Mouse (Mus musculus): Measurements from ENCODE around the gene Nsun7. TPM values are rescaled to one million over a fixed set of nuclear protein-coding genes. Genes with fewer than 3 reads are reported as not detected.

Nsun7 gene
- polyA plus RNA-seq, 1 experiment from 2014 or later, result 0.17 TPM

DNA sequence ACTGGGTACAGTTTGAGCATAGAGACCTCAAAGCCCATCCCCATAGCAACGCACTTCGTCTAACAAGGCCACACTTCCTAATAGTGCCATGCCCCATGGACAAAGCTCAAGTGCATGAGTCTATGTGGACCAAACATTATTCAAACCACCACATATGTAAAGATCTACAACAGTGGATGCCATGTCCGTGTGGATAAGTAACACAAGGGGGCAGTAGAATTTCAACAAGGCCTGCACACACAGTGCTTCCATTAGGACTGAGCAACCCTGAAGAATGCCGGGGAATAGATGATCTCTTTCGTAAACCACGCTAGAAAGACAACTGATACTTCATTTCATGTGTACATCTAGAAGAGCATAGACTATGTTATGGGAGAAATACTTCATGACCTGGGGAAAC is 21.0 kb downstream of the Nsun7 start:
- no peak overlapping the region for H3K27ac ChIP-seq (ENCODE audit: poor library complexity, severe bottlenecking)
- H3K4me1 ChIP-seq (replicated peaks), result no peaks in the 10 kb centered on the region
- H3K9me3 ChIP-seq (replicated peaks), result no peaks in the 10 kb centered on the region
- no peak overlapping the region for H3K4me3 ChIP-seq
- no peak overlapping the region for H3K4me2 ChIP-seq
- ATAC-seq (ENCODE audit: insufficient number of reproducible peaks, low FRiP score), result no peak
- H3K36me3 ChIP-seq, result no peaks in the 10 kb centered on the region
- H3K9ac ChIP-seq, result no peak overlapping the region
- WGBS, result 69% methylated on average over 6 of the region's 6 CpGs
- no peaks in the 10 kb centered on the region for H3K27me3 ChIP-seq (replicated peaks)

DNA sequence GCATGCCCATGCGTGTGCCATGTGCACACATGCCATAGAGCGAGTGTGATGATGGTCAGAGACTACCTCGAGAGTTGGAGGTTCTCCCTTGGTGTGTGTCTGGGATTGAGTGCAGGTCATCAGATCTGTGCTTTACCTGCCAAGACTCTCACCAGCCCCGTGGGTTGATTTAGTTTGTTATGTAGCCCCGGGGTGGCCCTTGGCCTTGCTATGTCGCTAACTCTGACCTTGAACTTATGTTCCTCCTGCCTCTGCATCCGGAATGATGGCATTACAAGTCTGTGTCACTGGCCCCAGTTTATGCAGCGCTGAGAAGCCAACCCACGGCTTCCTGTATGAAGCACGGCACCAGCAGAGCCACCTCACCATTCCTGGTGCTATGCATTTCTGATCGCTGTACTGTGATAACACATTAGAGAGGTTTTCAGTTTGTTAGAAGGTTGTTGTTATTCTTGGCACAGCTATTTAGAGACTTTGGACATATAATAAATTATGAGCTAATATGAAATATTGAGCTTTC is 34.5 kb downstream of the Nsun7 start:
- Histone ChIP-seq H3K4me3 (no peak overlapping the region), H3K4me1 (replicated peaks) (no peaks in the 10 kb centered on the region), H3K27me3 (replicated peaks) (no peaks in the 10 kb centered on the region), H3K27ac (ENCODE audit: poor library complexity, severe bottlenecking) (no peak overlapping the region), H3K9ac (no peak overlapping the region), H3K4me2 (no peak overlapping the region), H3K36me3 (no peaks in the 10 kb centered on the region), H3K9me3 (replicated peaks) (no peaks in the 10 kb centered on the region)
- WGBS, result 80% methylated on average over 11 of the region's 11 CpGs
- no peak for ATAC-seq (ENCODE audit: insufficient number of reproducible peaks, low FRiP score)

DNA sequence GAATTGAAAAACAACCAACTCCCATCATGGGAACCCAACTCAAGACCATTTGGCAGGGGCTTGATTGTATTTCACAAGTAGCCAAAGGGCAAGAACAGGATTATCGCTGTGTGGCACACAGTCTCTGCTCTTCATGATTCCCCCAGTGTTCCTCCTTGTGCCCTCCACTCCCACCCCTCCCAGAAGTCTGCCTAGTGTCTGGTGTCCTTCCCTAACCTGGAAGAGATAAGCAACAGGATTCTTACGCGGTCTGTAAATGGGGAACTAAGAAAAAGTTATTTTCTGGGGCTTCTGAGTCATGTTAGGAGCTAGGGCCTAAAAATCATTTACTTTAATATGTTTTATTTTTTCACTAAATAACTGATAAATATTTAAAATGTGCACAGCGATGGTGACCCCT is 35.3 kb downstream of the Nsun7 start:
- no peak overlapping the region for H3K9ac ChIP-seq
- ATAC-seq (ENCODE audit: insufficient number of reproducible peaks, low FRiP score), result no peak
- H3K36me3 ChIP-seq, result no peaks in the 10 kb centered on the region
- no peaks in the 10 kb centered on the region for H3K27me3 ChIP-seq (replicated peaks)
- no peak overlapping the region for H3K4me3 ChIP-seq
- H3K27ac ChIP-seq (ENCODE audit: poor library complexity, severe bottlenecking), result no peak overlapping the region
- H3K4me2 ChIP-seq, result no peak overlapping the region
- H3K9me3 ChIP-seq (replicated peaks), result no peaks in the 10 kb centered on the region
- 82% methylated on average over 4 of the region's 4 CpGs for WGBS
- no peaks in the 10 kb centered on the region for H3K4me1 ChIP-seq (replicated peaks)

DNA sequence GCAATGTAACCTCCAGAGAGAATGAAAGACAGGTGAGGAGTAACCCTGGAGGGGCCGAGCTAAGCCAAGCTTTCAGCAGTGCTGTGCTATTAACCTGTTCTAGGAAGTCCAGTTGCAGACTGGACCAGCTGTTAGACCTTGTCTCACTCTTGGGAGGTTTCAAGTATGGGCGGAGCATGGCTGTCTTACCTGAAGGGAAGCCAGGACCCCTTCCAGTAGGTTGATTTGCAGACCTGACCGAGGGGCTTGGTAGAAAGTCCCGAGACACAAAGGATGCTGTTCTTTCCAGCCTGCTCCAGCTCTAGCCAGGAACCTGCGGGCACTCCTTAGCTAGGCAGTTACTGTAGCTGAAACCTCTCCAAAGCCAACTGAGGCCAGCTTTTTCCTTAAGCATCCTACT is 36.4 kb downstream of the Nsun7 start:
- no peak for ATAC-seq (ENCODE audit: insufficient number of reproducible peaks, low FRiP score)
- 95% methylated on average over 5 of the region's 5 CpGs for WGBS
- H3K9me3 ChIP-seq (replicated peaks), result no peaks in the 10 kb centered on the region
- no peak overlapping the region for H3K27ac ChIP-seq (ENCODE audit: poor library complexity, severe bottlenecking)
- H3K36me3 ChIP-seq, result no peaks in the 10 kb centered on the region
- H3K9ac ChIP-seq, result no peak overlapping the region
- H3K4me3 ChIP-seq, result no peak overlapping the region
- H3K4me2 ChIP-seq, result no peak overlapping the region
- no peaks in the 10 kb centered on the region for H3K27me3 ChIP-seq (replicated peaks)
- H3K4me1 ChIP-seq (replicated peaks), result 0 out of 2 replicates have a peak, but pooled peaks cover 3% of the 10 kb centered on the region

DNA sequence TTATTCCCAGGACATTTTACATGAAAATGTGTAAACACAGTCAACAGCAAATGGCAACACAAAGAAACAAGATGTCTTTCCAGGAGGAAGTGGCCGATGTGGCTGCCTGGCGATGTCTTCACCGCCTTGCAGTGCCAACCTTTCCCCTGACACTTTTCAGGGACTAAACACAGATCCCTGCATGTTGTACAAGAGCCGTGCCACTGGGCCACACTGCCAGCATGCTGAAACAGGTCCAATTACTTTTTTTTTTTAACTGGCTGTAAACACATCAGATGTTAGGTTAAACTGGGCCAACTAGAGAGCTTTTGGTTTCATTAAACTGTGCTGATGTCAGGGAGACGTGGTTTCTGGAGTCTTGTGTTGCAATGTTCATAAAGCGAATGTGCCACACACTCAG is 39.2 kb downstream of the Nsun7 start:
- no peak overlapping the region for H3K4me3 ChIP-seq
- 88% methylated on average over 6 of the region's 6 CpGs for WGBS
- H3K4me2 ChIP-seq, result no peak overlapping the region
- H3K9me3 ChIP-seq (replicated peaks), result no peaks in the 10 kb centered on the region
- H3K27ac ChIP-seq (ENCODE audit: poor library complexity, severe bottlenecking), result no peak overlapping the region
- 0 out of 2 replicates have a peak, but pooled peaks cover 3% of the 10 kb centered on the region for H3K4me1 ChIP-seq (replicated peaks)
- H3K27me3 ChIP-seq (replicated peaks), result no peaks in the 10 kb centered on the region
- no peak overlapping the region for H3K9ac ChIP-seq
- no peak for ATAC-seq (ENCODE audit: insufficient number of reproducible peaks, low FRiP score)
- peaks cover 10% of the 10 kb centered on the region for H3K36me3 ChIP-seq

DNA sequence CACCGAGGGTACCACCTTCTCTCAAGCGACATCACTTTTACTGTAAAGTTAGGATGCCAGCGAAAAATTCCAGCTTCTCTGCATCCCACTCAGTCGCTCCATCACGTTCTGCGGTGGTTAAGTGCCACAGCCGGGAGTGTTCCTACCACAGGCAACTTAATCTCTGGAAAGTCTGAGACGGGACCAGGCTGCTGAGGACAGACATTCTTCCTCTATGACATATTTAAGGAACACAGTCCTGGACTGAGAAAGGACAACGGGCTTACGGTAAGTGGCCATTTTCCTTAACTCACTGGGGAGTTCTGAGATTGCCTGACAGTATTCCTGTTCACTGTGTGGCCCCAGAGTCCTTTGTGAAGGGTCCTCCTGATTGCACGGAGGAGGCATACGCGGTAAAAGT is 40.9 kb downstream of the Nsun7 start:
- 61% methylated on average over 13 of the region's 13 CpGs for WGBS
- Histone ChIP-seq H3K4me3 (no peak overlapping the region), H3K9me3 (replicated peaks) (no peaks in the 10 kb centered on the region), H3K27ac (ENCODE audit: poor library complexity, severe bottlenecking) (no peak overlapping the region), H3K9ac (no peak overlapping the region), H3K27me3 (replicated peaks) (no peaks in the 10 kb centered on the region), H3K4me1 (replicated peaks) (0 out of 2 replicates have a peak, but pooled peaks cover 3% of the 10 kb centered on the region), H3K36me3 (peaks cover 21% of the 10 kb centered on the region), H3K4me2 (no peak overlapping the region)
- no peak; the same call in 1 of the 2 replicates for ATAC-seq (ENCODE audit: insufficient number of reproducible peaks, low FRiP score)

DNA sequence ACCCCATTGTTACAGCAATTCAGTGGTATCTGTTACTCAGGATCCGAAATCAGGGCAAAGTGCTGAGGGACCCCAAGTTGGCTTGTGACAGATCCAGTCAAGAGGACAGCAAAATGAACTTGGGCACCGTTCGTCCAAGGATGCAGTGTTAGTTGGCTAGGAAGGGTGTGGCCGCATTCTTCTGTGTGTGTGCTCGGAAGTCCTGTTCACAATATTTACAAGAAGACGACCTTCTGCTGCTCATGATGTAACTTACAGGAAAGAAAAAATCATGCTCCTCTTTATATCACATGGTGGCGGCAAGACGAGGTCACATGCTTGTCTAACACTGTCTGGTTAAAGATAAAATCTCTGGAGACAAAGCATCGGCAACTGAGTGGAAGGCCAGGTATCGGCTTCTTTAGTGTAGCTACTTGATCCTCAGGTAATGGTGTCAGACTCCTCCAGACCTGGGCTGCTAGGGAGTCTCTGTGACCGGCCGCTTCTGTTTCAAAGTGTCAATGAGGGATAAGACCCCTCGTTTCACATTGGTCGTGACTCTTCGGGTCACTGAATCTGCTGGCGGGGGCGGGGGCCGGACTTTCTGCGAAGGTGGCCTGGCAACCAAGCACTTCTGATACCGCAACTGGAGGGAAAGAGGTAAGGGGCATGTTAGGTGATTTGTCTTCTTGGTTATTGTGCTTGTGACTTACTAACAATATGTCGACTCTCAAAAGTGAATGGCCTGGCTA is 42.6 kb downstream of the Nsun7 start:
- H3K36me3 ChIP-seq, result peaks cover 26% of the 10 kb centered on the region
- ATAC-seq (ENCODE audit: insufficient number of reproducible peaks, low FRiP score), result no peak
- WGBS, result 88% methylated on average over 21 of the region's 21 CpGs
- no peak overlapping the region for H3K4me3 ChIP-seq
- no peak overlapping the region for H3K9ac ChIP-seq
- H3K27ac ChIP-seq (ENCODE audit: poor library complexity, severe bottlenecking), result no peak overlapping the region
- H3K4me2 ChIP-seq, result no peak overlapping the region
- no peaks in the 10 kb centered on the region for H3K27me3 ChIP-seq (replicated peaks)
- 0 out of 2 replicates have a peak, but pooled peaks cover 3% of the 10 kb centered on the region for H3K4me1 ChIP-seq (replicated peaks)
- no peaks in the 10 kb centered on the region for H3K9me3 ChIP-seq (replicated peaks)

DNA sequence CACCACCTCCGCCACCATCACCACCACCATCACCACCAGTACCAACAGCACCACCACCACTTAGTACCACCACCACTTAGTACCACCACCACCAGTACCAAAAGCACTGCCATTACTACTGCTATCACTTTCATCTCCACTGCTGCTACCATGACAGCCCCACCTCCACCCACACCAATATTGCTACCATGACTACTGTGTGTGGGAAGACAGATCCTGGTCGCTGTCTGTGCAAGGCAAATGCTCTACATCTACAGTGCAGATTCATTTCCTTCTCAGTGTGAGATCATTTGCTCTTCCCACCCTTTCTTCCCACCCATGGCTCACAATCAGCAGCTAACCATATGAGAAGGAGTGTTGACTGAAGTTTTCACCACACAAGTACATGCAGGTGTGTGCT is 43.2 kb downstream of the Nsun7 start:
- Histone ChIP-seq H3K9ac (no peak overlapping the region), H3K4me2 (no peak overlapping the region), H3K9me3 (replicated peaks) (no peaks in the 10 kb centered on the region), H3K4me1 (replicated peaks) (0 out of 2 replicates have a peak, but pooled peaks cover 3% of the 10 kb centered on the region), H3K36me3 (peaks cover 31% of the 10 kb centered on the region), H3K4me3 (no peak overlapping the region), H3K27ac (ENCODE audit: poor library complexity, severe bottlenecking) (no peak overlapping the region), H3K27me3 (replicated peaks) (no peaks in the 10 kb centered on the region)
- 89% methylated on average over 2 of the region's 2 CpGs for WGBS
- ATAC-seq (ENCODE audit: insufficient number of reproducible peaks, low FRiP score), result no peak

DNA sequence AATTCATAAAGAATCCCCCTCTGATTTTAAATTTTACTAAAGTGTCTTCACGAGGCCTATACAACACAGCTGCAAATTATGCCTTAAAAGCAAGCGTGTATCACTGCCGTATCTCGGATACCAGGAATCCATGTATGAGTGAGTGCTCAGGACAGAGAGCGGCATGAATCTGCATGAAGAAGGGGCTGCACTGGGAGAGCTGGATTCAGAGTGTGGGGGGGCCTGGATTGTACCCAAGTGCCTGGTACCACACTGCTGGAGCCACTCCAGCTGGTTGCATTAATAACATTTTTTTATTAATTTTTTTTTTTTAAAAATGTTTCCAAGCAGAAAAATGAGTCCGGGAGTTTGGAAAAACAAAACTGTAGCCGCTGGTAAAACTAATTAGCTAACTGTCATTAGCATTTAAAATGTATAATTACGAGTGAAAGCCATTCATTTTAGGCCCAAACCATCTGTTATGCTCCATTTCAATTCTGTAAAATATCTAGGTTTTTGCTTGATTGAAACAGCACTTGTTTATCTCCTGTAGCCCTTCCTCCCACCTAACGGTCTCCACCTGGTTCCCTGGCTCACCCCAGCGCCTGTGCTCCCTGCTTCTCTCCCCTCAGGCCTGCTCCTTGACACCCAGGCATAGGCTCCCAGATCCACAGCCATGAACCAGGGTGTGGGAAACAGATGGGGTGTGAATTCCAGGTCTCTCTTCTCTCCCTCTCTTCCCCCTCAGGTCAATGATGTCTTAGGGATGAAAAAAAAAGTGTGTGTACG is 44.8 kb downstream of the Nsun7 start:
- ATAC-seq (ENCODE audit: insufficient number of reproducible peaks, low FRiP score), result no peak
- H3K9ac ChIP-seq, result no peak overlapping the region
- 88% methylated on average over 11 of the region's 11 CpGs for WGBS
- no peaks in the 10 kb centered on the region for H3K9me3 ChIP-seq (replicated peaks)
- H3K4me2 ChIP-seq, result no peak overlapping the region
- no peaks in the 10 kb centered on the region for H3K27me3 ChIP-seq (replicated peaks)
- H3K4me1 ChIP-seq (replicated peaks), result 0 out of 2 replicates have a peak, but pooled peaks cover 3% of the 10 kb centered on the region
- no peak overlapping the region for H3K27ac ChIP-seq (ENCODE audit: poor library complexity, severe bottlenecking)
- no peak overlapping the region for H3K4me3 ChIP-seq
- peaks cover 46% of the 10 kb centered on the region for H3K36me3 ChIP-seq

DNA sequence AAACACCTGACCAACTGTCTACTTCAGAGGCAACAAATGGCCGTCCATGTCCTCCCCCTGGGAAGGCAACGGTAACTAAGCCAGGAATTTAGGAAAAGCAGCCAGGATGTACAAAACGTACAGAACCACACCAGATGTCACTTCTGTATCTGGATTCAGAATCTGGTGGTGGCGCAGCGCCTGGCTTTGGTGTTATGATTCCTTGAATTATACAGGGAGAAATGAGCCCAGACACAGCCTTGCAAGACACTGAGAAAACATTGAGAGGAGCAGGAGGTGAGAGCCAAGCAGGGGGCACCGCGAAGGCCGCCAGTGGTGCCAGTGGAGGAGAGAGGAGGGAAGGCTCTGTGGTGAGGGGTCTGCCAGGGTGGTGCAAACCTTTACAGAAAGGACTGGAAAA is 45.8 kb downstream of the Nsun7 start:
- 81% methylated on average over 8 of the region's 8 CpGs for WGBS
- peaks cover 51% of the 10 kb centered on the region for H3K36me3 ChIP-seq
- ATAC-seq (ENCODE audit: insufficient number of reproducible peaks, low FRiP score), result no peak

DNA sequence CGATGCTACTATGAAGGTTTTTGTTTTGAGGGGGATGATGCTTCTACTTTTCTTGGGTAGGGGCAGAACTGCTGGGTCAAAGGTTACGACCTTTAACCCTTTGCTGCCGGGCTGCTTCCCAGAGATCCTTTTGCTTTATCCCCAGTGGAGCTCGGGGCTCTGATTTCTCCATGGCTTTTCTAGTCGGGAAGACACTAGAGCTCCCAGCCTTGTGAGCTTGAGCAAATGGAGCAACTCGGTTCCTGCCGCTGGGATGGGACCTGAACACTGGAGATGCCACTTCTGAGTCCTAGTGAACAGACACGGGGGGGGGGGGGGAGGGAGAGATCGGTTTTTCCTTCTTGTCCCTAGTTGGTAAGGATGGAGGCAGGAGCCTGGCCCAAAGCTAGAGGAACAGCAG is 50.6 kb downstream of the Nsun7 start:
- ATAC-seq (ENCODE audit: insufficient number of reproducible peaks, low FRiP score), result no peak
- no peaks in the 10 kb centered on the region for H3K9me3 ChIP-seq (replicated peaks)
- H3K36me3 ChIP-seq, result peaks cover 44% of the 10 kb centered on the region
- no peak overlapping the region for H3K27ac ChIP-seq (ENCODE audit: poor library complexity, severe bottlenecking)
- H3K4me1 ChIP-seq (replicated peaks), result no peaks in the 10 kb centered on the region
- no peaks in the 10 kb centered on the region for H3K27me3 ChIP-seq (replicated peaks)
- no peak overlapping the region for H3K4me2 ChIP-seq
- H3K4me3 ChIP-seq, result no peak overlapping the region
- no peak overlapping the region for H3K9ac ChIP-seq
- 77% methylated on average over 8 of the region's 9 CpGs for WGBS

More for the DNA sequence above, 45.8 kb downstream of the Nsun7 start:
- no peaks in the 10 kb centered on the region for H3K9me3 ChIP-seq (replicated peaks)
- no peaks in the 10 kb centered on the region for H3K27me3 ChIP-seq (replicated peaks)
- H3K4me2 ChIP-seq, result no peak overlapping the region
- H3K27ac ChIP-seq (ENCODE audit: poor library complexity, severe bottlenecking), result no peak overlapping the region
- H3K9ac ChIP-seq, result no peak overlapping the region
- H3K4me1 ChIP-seq (replicated peaks), result 0 out of 2 replicates have a peak, but pooled peaks cover 3% of the 10 kb centered on the region
- no peak overlapping the region for H3K4me3 ChIP-seq
